Mouse (Mus musculus): Measurements from ENCODE around the gene Dync1i1. TPM values are rescaled to one million over a fixed set of nuclear protein-coding genes. Genes with fewer than 3 reads are reported as not detected.
"Not testable (repeated sequence)": the region's sequence is repeated elsewhere in the genome, so short reads cannot be mapped to it uniquely, and the experiment has no call there.

The Dync1i1 gene
- polyA plus RNA-seq (2017; shearing (Covaris generic)): not detected

- ATAC-seq: no peak
These were observed at the start of gene Dync1i1 for GRCm38 (mm10) chr6:5725611-5726236. Gene Dync1i1 (plus strand): TSS chr6:5725639.

- no peak for ATAC-seq
These were observed 45.7 kb upstream of the Dync1i1 start for GRCm38 (mm10) chr6:5679738-5680137.

GRCm38 (mm10) chr6:5701826-5702225 lies 23.6 kb upstream of the Dync1i1 start:
- ATAC-seq: no peak

GRCm38 (mm10) chr6:5707894-5708293 lies 17.5 kb upstream of the Dync1i1 start:
- not testable (repeated sequence) for ATAC-seq

- no peak for ATAC-seq
These were observed 15.3 kb upstream of the Dync1i1 start for GRCm38 (mm10) chr6:5710063-5710605.

GRCm38 (mm10) chr6:5712620-5713019 lies 12.8 kb upstream of the Dync1i1 start:
- no peak for ATAC-seq

- ATAC-seq: no peak
These were observed 10.3 kb upstream of the Dync1i1 start for GRCm38 (mm10) chr6:5715101-5715618.

- ATAC-seq: no peak
These were observed 6.5 kb upstream of the Dync1i1 start for GRCm38 (mm10) chr6:5718955-5719354.

- not testable (repeated sequence) for ATAC-seq
These were observed 4.7 kb upstream of the Dync1i1 start for GRCm38 (mm10) chr6:5720716-5721115.

GRCm38 (mm10) chr6:5723986-5724385 lies 1.5 kb upstream of the Dync1i1 start:
- ATAC-seq: no peak

- ATAC-seq: no peak
These were observed 815 bp downstream of the Dync1i1 start for GRCm38 (mm10) chr6:5726237-5726670.

GRCm38 (mm10) chr6:5733217-5733616 lies 7.8 kb downstream of the Dync1i1 start:
- ATAC-seq: no peak

GRCm38 (mm10) chr6:5734398-5734797 lies 9.0 kb downstream of the Dync1i1 start:
- ATAC-seq: no peak

GRCm38 (mm10) chr6:5734862-5735261 lies 9.4 kb downstream of the Dync1i1 start:
- ATAC-seq: no peak

GRCm38 (mm10) chr6:5739711-5740110 lies 14.3 kb downstream of the Dync1i1 start:
- no peak for ATAC-seq

- no peak for ATAC-seq
These were observed 16.1 kb downstream of the Dync1i1 start for GRCm38 (mm10) chr6:5741395-5742032.

- ATAC-seq: no peak
These were observed 24.8 kb downstream of the Dync1i1 start for GRCm38 (mm10) chr6:5750079-5750711.

- ATAC-seq: no peak
These were observed 26.7 kb downstream of the Dync1i1 start for GRCm38 (mm10) chr6:5752128-5752527.

- no peak for ATAC-seq
These were observed 27.2 kb downstream of the Dync1i1 start for GRCm38 (mm10) chr6:5752617-5753016.

GRCm38 (mm10) chr6:5756509-5757130 lies 31.2 kb downstream of the Dync1i1 start:
- no peak for ATAC-seq

- no peak for ATAC-seq
These were observed 37.5 kb downstream of the Dync1i1 start for GRCm38 (mm10) chr6:5762943-5763342.

- no peak for ATAC-seq
These were observed 43.1 kb downstream of the Dync1i1 start for GRCm38 (mm10) chr6:5768576-5768975.

GRCm38 (mm10) chr6:5770283-5770682 lies 44.8 kb downstream of the Dync1i1 start:
- no peak for ATAC-seq

Measured in inflammation-experienced regulatory T-cells, adult 6 months (primary cell).